Mouse (Mus musculus) forebrain, embryonic 14.5 days (tissue): ENCODE data around the gene Fat3. TPM values are rescaled to one million over a fixed set of nuclear protein-coding genes. Genes with fewer than 3 reads are reported as not detected.

Experiments
- ATAC-seq: fragments of 200-750 bp; cut with Nextera tagmentation; 2 replicates; pipeline ENCODE4 v1.8.0; 2017; ENCODE audit warnings: mild to moderate bottlenecking, moderate library complexity
- DNase-seq: peaks from one replicate; pipeline ENCODE4 v3.0.0-alpha.2; 2015; ENCODE audit warnings: low spot score
- H3K27ac ChIP-seq: fragments of 300-500 bp; sonication (generic); 2 replicates; pipeline ENCODE4 v1.5.1; 2014; ENCODE audit warnings: low read depth, mild to moderate bottlenecking, control low read depth, low read length, moderate library complexity
- H3K27me3 ChIP-seq: fragments of 300-500 bp; sonication (generic); replicated peaks from 2 replicates; pipeline ENCODE4 v1.6.1; 2014; ENCODE audit warnings: low read length, control low read depth, mixed read lengths; ENCODE audit not compliant: control insufficient read depth, insufficient read depth
- H3K36me3 ChIP-seq: fragments of 300-500 bp; sonication (generic); 2 replicates; pipeline ENCODE4 v1.6.1; 2014; ENCODE audit warnings: low read length, control low read depth; ENCODE audit not compliant: control insufficient read depth, insufficient read depth
- H3K4me1 ChIP-seq: fragments of 300-500 bp; sonication (generic); 2 replicates; pipeline ENCODE4 v1.6.1; 2014; ENCODE audit warnings: antibody characterized with exemption, low read length, control low read depth; ENCODE audit not compliant: control insufficient read depth, insufficient read depth
- H3K4me2 ChIP-seq: fragments of 300-500 bp; sonication (generic); 2 replicates; pipeline ENCODE4 v1.6.1; 2014; ENCODE audit warnings: mild to moderate bottlenecking, control low read depth, low read length
- H3K4me3 ChIP-seq: fragments of 300-500 bp; sonication (generic); 2 replicates; pipeline ENCODE4 v1.5.1; 2014; ENCODE audit warnings: low read depth, low read length, control low read depth
- H3K9ac ChIP-seq: fragments of 300-500 bp; sonication (generic); 2 replicates; pipeline ENCODE4 v1.6.1; 2014; ENCODE audit warnings: mild to moderate bottlenecking, low read length, control low read depth, moderate library complexity
- H3K9me3 ChIP-seq: fragments of 300-500 bp; sonication (generic); replicated peaks from 2 replicates; pipeline ENCODE4 v1.6.1; 2016; ENCODE audit warnings: low read length, control low read depth, mixed read lengths; ENCODE audit not compliant: control insufficient read depth
- WGBS: fragments of 180-500 bp; shearing (Covaris S2); extraction: QIAGEN DNeasy Blood & Tissue Kit; methylation state at CpG from one replicate; pipeline ENCODE4 v1.1.7; 2014; 5-methylcytosine and 5-hydroxymethylcytosine counted together
- polyA plus RNA-seq: library from polyadenylated mRNA; unstranded; fragments of >200 nt; fragmentation: Nextera tagmentation; extraction: Ambion mirVana; gene quantifications from 2 replicates; pipeline ENCODE4 v1.2.1, GENCODE M21; 2014

The Fat3 gene
- polyA plus RNA-seq, 1 experiment from 2014 or later, result 12.2 TPM

DNA sequence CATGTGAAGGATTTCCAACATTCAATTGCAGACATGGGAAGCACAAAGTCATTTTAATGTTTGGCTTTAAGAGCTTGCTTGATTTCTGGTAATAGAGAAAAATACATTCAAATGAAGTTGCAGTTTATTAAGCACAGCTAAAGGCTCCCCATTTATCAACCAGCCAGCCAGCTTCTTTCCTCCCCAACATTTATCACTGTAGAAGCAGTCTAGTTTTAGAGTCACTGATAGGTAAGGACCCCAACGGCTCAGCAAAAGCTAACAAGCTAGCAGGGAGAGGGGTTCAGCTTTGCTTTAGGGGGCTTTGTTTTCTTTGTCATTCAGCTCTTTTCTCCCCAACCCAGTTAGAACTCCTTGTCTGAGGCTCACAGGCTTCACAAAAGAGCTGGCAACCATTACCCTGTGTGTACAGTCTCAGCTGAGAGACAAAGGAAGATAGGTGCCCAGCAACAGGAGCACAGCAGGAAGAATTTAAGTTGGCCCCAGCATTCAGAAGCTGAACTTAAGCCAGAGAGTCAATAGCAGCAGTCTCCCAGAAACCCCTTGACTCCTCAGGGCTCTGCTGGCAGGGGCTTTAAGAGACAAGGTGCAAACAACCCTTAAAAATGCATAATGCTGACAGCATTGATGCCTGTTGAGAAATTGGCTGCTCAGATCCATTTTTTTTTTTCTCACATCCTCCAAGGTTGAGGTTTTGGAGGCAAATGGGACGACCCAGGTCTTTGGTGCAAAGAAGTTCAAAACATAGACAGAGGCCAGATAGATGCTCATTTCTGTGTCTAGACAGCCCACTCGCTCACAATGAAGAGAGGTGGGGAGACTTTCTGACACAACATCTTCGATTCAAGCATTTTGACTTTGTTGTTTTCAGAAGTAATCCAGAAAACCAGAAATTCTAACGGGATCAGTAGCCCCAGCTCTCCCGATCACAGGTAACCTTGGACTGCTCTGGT, 102.1 kb downstream of the Fat3 start:
- WGBS, result 14% methylated on average over 6 of the region's 6 CpGs
- peaks cover 14% of the 10 kb centered on the region for H3K4me1 ChIP-seq
- H3K9me3 ChIP-seq, result no peaks in the 10 kb centered on the region
- ATAC-seq (peak; percentile 85), DNase-seq (peak; percentile 83)
- no peak overlapping the region for H3K4me2 ChIP-seq
- peak overlapping the region; percentile 61; the same call in 1 of the 2 replicates for H3K27ac ChIP-seq
- no peaks in the 10 kb centered on the region for H3K27me3 ChIP-seq
- no peak overlapping the region for H3K9ac ChIP-seq
- H3K36me3 ChIP-seq, result no peaks in the 10 kb centered on the region
- H3K4me3 ChIP-seq, result no peak overlapping the region

GRCm38 (mm10) chr9:16389141-16389540, 111.9 kb downstream of the Fat3 start:
- H3K27ac ChIP-seq, result no peak overlapping the region
- no peaks in the 10 kb centered on the region for H3K27me3 ChIP-seq
- ATAC-seq (no peak), DNase-seq (no peak)
- H3K36me3 ChIP-seq, result no peaks in the 10 kb centered on the region
- WGBS, result 89% methylated on average over 4 of the region's 4 CpGs
- no peak overlapping the region for H3K9ac ChIP-seq
- no peak overlapping the region for H3K4me2 ChIP-seq
- no peaks in the 10 kb centered on the region for H3K9me3 ChIP-seq
- no peak overlapping the region for H3K4me3 ChIP-seq
- no peaks in the 10 kb centered on the region for H3K4me1 ChIP-seq

DNA sequence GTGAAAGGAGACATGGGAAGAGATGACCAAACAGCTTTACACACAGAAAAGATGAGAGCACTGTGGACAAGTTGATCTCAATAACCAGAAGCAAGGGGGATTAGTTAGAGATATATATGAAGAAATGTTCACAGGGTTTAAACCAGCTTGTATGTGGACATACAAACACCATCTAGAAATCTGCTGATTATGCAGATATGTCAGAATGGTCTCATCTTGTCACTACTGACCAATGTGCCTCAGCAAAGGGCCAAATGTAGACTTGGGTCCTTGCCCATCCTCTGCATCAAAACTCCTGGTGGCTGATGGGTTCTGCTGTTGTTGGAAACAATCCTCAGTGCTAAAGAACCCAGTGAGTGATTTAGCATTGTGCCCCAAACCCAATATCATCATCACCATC, 113.6 kb downstream of the Fat3 start:
- DNase-seq, result no peak
- Histone ChIP-seq H3K4me3 (no peak overlapping the region), H3K4me2 (no peak overlapping the region), H3K9ac (no peak overlapping the region), H3K4me1 (no peaks in the 10 kb centered on the region), H3K9me3 (no peaks in the 10 kb centered on the region), H3K36me3 (no peaks in the 10 kb centered on the region), H3K27ac (no peak overlapping the region), H3K27me3 (no peaks in the 10 kb centered on the region)
- ATAC-seq, result no peak

GRCm38 (mm10) chr9:16363713-16364112, 137.4 kb downstream of the Fat3 start:
- Histone ChIP-seq H3K9ac (no peak overlapping the region), H3K4me1 (no peaks in the 10 kb centered on the region), H3K36me3 (no peaks in the 10 kb centered on the region), H3K4me3 (no peak overlapping the region), H3K4me2 (no peak overlapping the region), H3K27me3 (no peaks in the 10 kb centered on the region), H3K27ac (no peak overlapping the region), H3K9me3 (no peaks in the 10 kb centered on the region)
- DNase-seq (no peak), ATAC-seq (no peak)
- WGBS, result 84% methylated on average over 3 of the region's 3 CpGs

DNA sequence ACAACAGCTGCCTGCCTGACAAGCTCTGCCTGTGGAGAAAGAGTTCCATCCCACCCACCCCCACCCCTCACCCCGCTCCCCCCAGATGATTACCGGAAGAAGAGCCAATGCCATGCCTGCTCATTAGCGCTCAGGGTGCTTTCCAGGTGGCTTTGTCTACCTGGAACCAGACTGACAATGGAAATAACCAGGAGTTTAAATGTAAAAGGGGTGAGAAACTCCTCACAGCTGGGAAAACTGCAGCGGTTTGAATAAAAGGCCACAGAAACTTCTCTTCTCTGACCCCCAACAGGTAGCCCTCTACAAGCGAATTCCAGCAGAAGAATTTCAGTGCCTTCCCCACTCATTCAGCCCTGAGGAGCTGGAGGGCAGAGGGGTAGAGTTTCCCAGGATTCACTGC, 139.3 kb downstream of the Fat3 start:
- H3K9ac ChIP-seq, result no peak overlapping the region
- no peak overlapping the region for H3K4me3 ChIP-seq
- H3K27me3 ChIP-seq, result no peaks in the 10 kb centered on the region
- no peaks in the 10 kb centered on the region for H3K9me3 ChIP-seq
- H3K4me2 ChIP-seq, result no peak overlapping the region
- no peaks in the 10 kb centered on the region for H3K36me3 ChIP-seq
- ATAC-seq, result no peak
- no peaks in the 10 kb centered on the region for H3K4me1 ChIP-seq
- H3K27ac ChIP-seq, result no peak overlapping the region
- 9% methylated on average over 5 of the region's 5 CpGs for WGBS
- no peak for DNase-seq

GRCm38 (mm10) chr9:16356636-16357035, 144.4 kb downstream of the Fat3 start:
- no peaks in the 10 kb centered on the region for H3K36me3 ChIP-seq
- H3K27ac ChIP-seq, result no peak overlapping the region
- WGBS, result 74% methylated on average over 4 of the region's 4 CpGs
- no peak overlapping the region for H3K4me3 ChIP-seq
- ATAC-seq (no peak), DNase-seq (no peak)
- peaks cover 14% of the 10 kb centered on the region for H3K4me1 ChIP-seq
- no peaks in the 10 kb centered on the region for H3K9me3 ChIP-seq
- no peak overlapping the region for H3K4me2 ChIP-seq
- H3K9ac ChIP-seq, result no peak overlapping the region
- no peaks in the 10 kb centered on the region for H3K27me3 ChIP-seq

GRCm38 (mm10) chr9:16354906-16355305, 146.2 kb downstream of the Fat3 start:
- Histone ChIP-seq H3K27ac (no peak overlapping the region), H3K27me3 (no peaks in the 10 kb centered on the region), H3K4me3 (no peak overlapping the region), H3K4me1 (peaks cover 16% of the 10 kb centered on the region), H3K9me3 (no peaks in the 10 kb centered on the region), H3K36me3 (no peaks in the 10 kb centered on the region), H3K4me2 (no peak overlapping the region), H3K9ac (no peak overlapping the region)
- DNase-seq (no peak), ATAC-seq (no peak)
- 36% methylated on average over 1 of the region's 1 CpGs for WGBS

DNA sequence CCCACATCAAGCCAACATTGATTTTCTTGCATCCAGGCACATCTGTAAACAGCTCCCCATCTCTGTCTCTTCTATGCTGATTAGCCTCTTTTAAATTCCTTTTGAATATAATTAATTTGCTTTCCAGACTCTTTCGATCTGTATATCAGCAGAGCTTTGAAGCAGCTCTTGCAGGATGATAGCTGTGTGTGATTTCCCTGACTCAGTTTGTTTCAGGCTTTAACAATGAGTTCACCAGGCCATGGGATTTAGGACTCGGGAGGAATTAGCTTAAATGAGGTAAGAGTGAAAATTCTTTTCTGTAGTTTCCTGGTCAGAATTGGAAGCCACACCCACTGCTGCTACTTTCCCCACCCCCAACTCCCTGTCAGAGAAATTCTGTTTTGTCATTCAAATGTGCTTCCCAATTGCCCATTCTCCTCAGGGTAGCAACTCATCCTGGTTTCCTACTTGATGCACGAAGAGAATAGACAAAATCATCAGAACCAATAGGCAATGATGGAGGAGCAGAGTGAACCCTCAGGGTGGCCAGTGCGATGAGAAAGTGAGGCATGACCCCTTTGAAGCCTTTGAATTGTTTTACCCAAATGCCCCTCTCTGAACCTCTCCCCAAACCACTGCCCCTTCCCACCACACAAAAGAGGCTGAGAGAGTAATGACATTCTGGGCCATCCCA, 147.9 kb downstream of the Fat3 start:
- Histone ChIP-seq H3K4me2 (peak overlapping the region; percentile 28; the same call in 1 of the 2 replicates), H3K4me3 (no peak overlapping the region), H3K27ac (peak overlapping the region; percentile 59), H3K36me3 (no peaks in the 10 kb centered on the region), H3K9ac (no peak overlapping the region), H3K9me3 (no peaks in the 10 kb centered on the region), H3K27me3 (no peaks in the 10 kb centered on the region), H3K4me1 (peaks cover 16% of the 10 kb centered on the region)
- ATAC-seq (peak; percentile 72), DNase-seq (peak; percentile 66)
- WGBS, result 8% methylated on average over 4 of the region's 4 CpGs
